Mouse (Mus musculus) heart, embryonic 14.5 days (tissue): ENCODE data around the gene Jup. TPM values are rescaled to one million over a fixed set of nuclear protein-coding genes. Genes with fewer than 3 reads are reported as not detected.
A peak's percentile ranks its signal among the peaks of the same experiment; 100 is the strongest.

ENCODE experiments used
- ATAC-seq: fragments of 200-750 bp; cut with Nextera tagmentation; 2 replicates; pipeline ENCODE4 v1.8.0; 2017; ENCODE audit warnings: low read depth, moderate TSS enrichment; ENCODE audit not compliant: insufficient number of reproducible peaks, insufficient read depth, low FRiP score
- H3K27ac ChIP-seq, 2 experiments: fragments of 200-500 bp in 1 of 2; fragments of 300-500 bp in 1 of 2; sonication (generic) in 1 of 2; replicated peaks in 1 of 2; 2 replicates each; pipeline ENCODE4 v1.5.1; 2012 to 2014; ENCODE audit warnings: low read depth in 2 of 2, low read length in 2 of 2, control low read depth in 1 of 2, mild to moderate bottlenecking in 1 of 2, mixed read lengths in 1 of 2; ENCODE audit not compliant: control insufficient read depth in 1 of 2, insufficient read depth in 1 of 2
- H3K27me3 ChIP-seq: fragments of 300-500 bp; sonication (generic); 2 replicates; pipeline ENCODE4 v1.6.1; 2014; ENCODE audit warnings: mild to moderate bottlenecking, low read length, control low read depth; ENCODE audit not compliant: control insufficient read depth, insufficient read depth
- H3K36me3 ChIP-seq: fragments of 300-500 bp; sonication (generic); 2 replicates; pipeline ENCODE4 v1.6.1; 2014; ENCODE audit warnings: mild to moderate bottlenecking, control low read depth, low read length, mixed read lengths; ENCODE audit not compliant: control insufficient read depth, insufficient read depth
- H3K4me1 ChIP-seq, 2 experiments: fragments of 200-500 bp in 1 of 2; fragments of 300-500 bp in 1 of 2; sonication (generic) in 1 of 2; 2 replicates each; pipeline ENCODE4 v1.6.1; 2012 to 2014; ENCODE audit warnings: low read length in 2 of 2, control low read depth in 1 of 2, mixed read lengths in 1 of 2; ENCODE audit not compliant: control insufficient read depth in 2 of 2, insufficient read depth in 2 of 2
- H3K4me2 ChIP-seq: fragments of 300-500 bp; sonication (generic); 2 replicates; pipeline ENCODE4 v1.6.1; 2014; ENCODE audit warnings: mild to moderate bottlenecking, low read length
- H3K4me3 ChIP-seq, 2 experiments: fragments of 200-500 bp in 1 of 2; fragments of 300-500 bp in 1 of 2; sonication (generic) in 1 of 2; 2 replicates each; pipeline ENCODE4 v1.5.1; 2012 to 2014; ENCODE audit warnings: low read length in 2 of 2, mild to moderate bottlenecking in 2 of 2, control low read depth in 1 of 2, low read depth in 1 of 2, moderate library complexity in 1 of 2; ENCODE audit not compliant: control insufficient read depth in 1 of 2, insufficient read depth in 1 of 2
- H3K9ac ChIP-seq: fragments of 300-500 bp; sonication (generic); 2 replicates; pipeline ENCODE4 v1.6.1; 2014; ENCODE audit warnings: mild to moderate bottlenecking, low read length
- H3K9me3 ChIP-seq: fragments of 300-500 bp; sonication (generic); 2 replicates; pipeline ENCODE4 v1.6.1; 2016; ENCODE audit warnings: low read length, control low read depth; ENCODE audit not compliant: control insufficient read depth
- WGBS: fragments of 180-500 bp; shearing (Covaris S2); extraction: QIAGEN DNeasy Blood & Tissue Kit; methylation state at CpG from one replicate; pipeline ENCODE4 v1.1.7; 2014; 5-methylcytosine and 5-hydroxymethylcytosine counted together
- polyA plus RNA-seq: library from polyadenylated mRNA; unstranded; fragments of >200 nt; fragmentation: Nextera tagmentation; extraction: Ambion mirVana; gene quantifications from 2 replicates; pipeline ENCODE4 v1.2.1, GENCODE M21; 2014

Jup gene
- polyA plus RNA-seq, 1 experiment from 2014 or later, result 118 TPM

DNA sequence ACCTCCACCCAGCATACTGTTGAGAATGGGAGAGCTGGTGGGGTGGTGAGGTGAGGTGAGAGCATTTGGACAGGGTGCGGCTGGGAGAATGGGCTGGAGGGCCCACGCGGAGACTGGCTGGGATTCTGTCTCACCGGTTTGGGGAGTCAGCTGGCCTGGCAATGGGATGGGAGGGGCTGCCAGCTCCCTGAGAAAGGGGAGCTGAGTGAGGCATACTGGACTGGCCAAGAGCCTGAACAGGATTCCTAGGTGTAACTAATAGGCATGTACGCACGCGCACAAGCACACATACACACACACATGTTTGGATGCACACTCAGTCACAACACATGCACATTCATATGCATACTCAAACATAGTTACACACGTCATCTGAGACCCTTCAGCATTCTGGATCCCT, 8.7 kb upstream of the Jup start:
- Histone ChIP-seq H3K9ac (no peak overlapping the region), H3K4me2 (no peak overlapping the region), H3K9me3 (no peaks in the 10 kb centered on the region), H3K4me3 (no peak overlapping the region), H3K36me3 (peaks cover 36% of the 10 kb centered on the region), H3K27me3 (no peaks in the 10 kb centered on the region), H3K27ac (no peak overlapping the region), H3K4me1 (peaks cover 31 to 40% of the 10 kb centered on the region in 2 experiments)
- WGBS, result 80% methylated on average over 8 of the region's 8 CpGs
- no peak for ATAC-seq

DNA sequence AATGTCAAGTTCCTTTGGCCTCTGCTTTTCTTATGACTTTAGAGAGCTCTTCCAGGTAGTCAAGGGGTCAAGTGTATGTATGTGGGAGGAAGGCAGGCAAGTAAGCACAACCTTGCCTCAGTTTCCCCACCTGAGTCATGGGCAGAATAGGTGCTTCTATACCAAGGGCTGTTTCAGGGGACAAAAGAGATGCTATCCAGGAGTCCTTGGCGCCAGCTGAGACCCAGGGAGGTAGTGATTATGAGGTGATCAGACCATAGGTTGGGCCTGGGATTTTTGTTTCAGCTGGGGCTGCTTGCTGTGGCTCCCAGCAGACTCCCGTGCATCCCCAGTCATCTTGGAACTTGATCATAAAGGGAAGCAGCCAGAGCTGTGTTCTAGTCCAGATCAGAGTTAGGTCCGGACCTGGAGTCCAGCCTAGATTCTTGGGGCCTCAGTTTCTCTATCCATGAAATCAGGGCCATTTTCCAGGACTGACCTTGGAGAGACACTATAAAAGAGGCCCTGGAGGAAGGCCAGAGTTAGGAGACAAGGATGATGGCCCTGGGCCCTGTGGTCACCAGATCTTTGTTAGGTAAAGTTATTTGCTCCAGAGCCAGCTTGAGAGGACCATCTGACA, 7.0 kb upstream of the Jup start:
- H3K27me3 ChIP-seq, result no peaks in the 10 kb centered on the region
- no peak overlapping the region for H3K9ac ChIP-seq
- peaks cover 19% of the 10 kb centered on the region for H3K36me3 ChIP-seq
- H3K27ac ChIP-seq, result peak overlapping the region; percentile 91 to 99
- ATAC-seq, result no peak
- H3K4me3 ChIP-seq, result no peak overlapping the region
- WGBS, result 93% methylated on average over 3 of the region's 3 CpGs
- peaks cover 46 to 56% of the 10 kb centered on the region in 2 experiments for H3K4me1 ChIP-seq
- no peak overlapping the region for H3K4me2 ChIP-seq
- no peaks in the 10 kb centered on the region for H3K9me3 ChIP-seq

DNA sequence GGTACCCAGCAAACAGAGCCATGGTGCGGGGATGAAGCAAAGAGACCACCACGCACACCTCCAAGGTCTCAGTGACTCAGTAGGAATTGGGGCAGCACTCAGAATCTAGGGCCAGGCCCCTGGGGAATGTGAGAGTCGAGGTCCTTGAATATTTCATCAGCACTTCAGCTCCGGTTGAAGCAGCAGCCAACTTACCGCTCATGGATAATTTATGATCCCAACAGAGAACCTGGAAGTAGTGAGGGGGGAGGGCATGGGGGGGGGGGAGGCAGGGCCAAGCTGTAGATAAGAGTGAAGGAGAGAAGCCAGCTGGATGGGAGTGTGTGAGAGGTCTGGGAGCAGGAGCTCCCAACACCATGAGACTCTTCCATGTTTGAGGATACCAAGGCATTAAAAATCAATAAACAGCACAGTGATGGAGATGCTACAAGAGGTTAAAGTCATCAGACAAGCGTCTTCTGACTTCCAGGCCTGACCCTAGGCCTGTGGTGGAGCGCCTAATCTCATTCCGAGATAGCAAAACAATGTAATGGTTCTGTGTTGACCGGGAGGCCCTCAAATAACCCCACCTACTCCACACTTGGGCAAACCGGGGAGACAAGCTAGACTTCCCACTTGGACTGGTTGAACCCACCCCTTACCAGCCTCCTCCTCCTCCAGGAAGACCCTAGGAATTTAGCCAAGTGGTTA, 6.0 kb upstream of the Jup start:
- no peak overlapping the region; the same call in 1 of the 2 replicates for H3K9ac ChIP-seq
- peaks cover 48 to 61% of the 10 kb centered on the region in 2 experiments for H3K4me1 ChIP-seq
- ATAC-seq, result peak; percentile 48; the same call in 1 of the 2 replicates
- H3K4me2 ChIP-seq, result peak overlapping the region; percentile 56
- H3K27me3 ChIP-seq, result no peaks in the 10 kb centered on the region
- 10% methylated on average over 10 of the region's 10 CpGs for WGBS
- H3K4me3 ChIP-seq, result no peak overlapping the region
- H3K27ac ChIP-seq, result peak overlapping the region; percentile 91 to 99
- H3K36me3 ChIP-seq, result peaks cover 10% of the 10 kb centered on the region
- no peaks in the 10 kb centered on the region for H3K9me3 ChIP-seq

DNA sequence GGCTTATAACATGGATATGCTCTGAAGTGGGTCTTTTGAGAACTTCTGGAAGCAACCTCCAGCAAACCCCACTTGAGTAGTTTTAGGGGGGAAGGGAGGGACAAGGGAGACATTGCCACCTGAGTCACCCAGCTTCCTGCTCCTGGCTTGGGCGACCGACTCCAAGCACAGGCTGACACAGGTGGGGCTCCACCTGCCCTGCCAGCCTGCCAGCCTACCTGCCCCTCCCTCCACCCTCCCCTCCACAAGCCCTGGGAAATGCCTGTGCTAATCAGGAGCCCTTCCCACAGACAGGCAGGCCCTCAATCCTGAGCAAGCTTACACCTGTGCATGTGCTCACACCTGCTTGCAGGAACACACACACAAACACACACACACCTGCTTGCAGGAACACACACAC, 5.1 kb upstream of the Jup start:
- Histone ChIP-seq H3K9me3 (no peaks in the 10 kb centered on the region), H3K27ac (peak overlapping the region; percentile 78 to 99), H3K4me2 (peak overlapping the region; percentile 56)

DNA sequence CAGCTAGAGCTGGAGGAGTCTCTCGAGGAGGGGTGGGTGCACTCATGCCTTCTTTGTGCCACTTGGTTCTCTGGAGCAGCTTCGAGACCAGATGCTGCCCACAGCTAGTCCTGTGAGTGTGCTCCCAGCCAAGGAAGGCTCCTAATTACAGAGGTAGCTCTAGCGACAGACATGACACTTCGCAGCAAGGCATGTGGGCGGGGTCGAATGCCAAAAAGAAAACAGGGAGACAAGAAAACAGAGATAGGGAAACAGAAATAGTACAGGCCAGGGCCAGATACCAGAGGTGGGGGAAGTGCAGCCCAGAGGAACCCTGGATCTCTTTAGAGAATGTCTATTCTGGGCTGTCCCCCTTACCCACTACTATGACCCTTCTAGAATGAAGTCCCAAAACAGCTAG, 4.7 kb upstream of the Jup start:
- Histone ChIP-seq H3K4me3 (no peak overlapping the region), H3K27ac (peak overlapping the region; percentile 78 to 99), H3K27me3 (no peaks in the 10 kb centered on the region), H3K36me3 (peaks cover 3% of the 10 kb centered on the region; the same call in 1 of the 2 replicates), H3K4me1 (peaks cover 50 to 62% of the 10 kb centered on the region in 2 experiments), H3K4me2 (peak overlapping the region; percentile 56), H3K9me3 (no peaks in the 10 kb centered on the region), H3K9ac (peak overlapping the region; percentile 61; the same call in 1 of the 2 replicates)
- 3% methylated on average over 6 of the region's 6 CpGs for WGBS
- ATAC-seq, result peak; percentile 12

More for the DNA sequence above, 5.1 kb upstream of the Jup start:
- no peak for ATAC-seq
- H3K4me1 ChIP-seq, result peaks cover 50 to 62% of the 10 kb centered on the region in 2 experiments
- H3K27me3 ChIP-seq, result no peaks in the 10 kb centered on the region
- no peak overlapping the region for H3K4me3 ChIP-seq
- peak overlapping the region; percentile 57; the same call in 1 of the 2 replicates for H3K9ac ChIP-seq
- peaks cover 5% of the 10 kb centered on the region; the same call in 1 of the 2 replicates for H3K36me3 ChIP-seq
- WGBS, result 43% methylated on average over 2 of the region's 2 CpGs

DNA sequence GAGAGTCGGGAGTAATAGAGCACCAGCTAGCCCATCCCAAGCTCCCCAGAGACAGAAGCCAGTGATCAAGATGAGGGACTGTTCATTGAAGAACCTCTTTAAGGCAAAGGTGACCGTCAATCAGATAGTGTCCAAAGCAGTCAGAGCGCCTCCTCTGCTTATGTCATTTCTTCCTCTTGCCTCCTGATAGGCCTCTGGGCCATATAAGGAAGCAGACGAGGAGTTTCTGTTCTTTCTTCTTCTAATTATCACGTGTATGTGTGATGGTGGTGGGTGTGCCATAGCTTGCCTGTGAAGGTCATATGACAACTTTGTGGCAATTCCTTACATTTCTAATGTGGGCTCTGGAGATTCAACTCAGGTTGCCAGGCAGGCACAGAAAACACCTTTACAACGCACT, 3.3 kb upstream of the Jup start:
- WGBS, result 42% methylated on average over 6 of the region's 6 CpGs
- Histone ChIP-seq H3K4me2 (no peak overlapping the region), H3K27ac (peak overlapping the region; percentile 28 to 99), H3K9ac (no peak overlapping the region), H3K36me3 (no peaks in the 10 kb centered on the region), H3K27me3 (no peaks in the 10 kb centered on the region), H3K9me3 (no peaks in the 10 kb centered on the region), H3K4me3 (no peak overlapping the region), H3K4me1 (peaks cover 52 to 66% of the 10 kb centered on the region in 2 experiments)
- no peak for ATAC-seq

DNA sequence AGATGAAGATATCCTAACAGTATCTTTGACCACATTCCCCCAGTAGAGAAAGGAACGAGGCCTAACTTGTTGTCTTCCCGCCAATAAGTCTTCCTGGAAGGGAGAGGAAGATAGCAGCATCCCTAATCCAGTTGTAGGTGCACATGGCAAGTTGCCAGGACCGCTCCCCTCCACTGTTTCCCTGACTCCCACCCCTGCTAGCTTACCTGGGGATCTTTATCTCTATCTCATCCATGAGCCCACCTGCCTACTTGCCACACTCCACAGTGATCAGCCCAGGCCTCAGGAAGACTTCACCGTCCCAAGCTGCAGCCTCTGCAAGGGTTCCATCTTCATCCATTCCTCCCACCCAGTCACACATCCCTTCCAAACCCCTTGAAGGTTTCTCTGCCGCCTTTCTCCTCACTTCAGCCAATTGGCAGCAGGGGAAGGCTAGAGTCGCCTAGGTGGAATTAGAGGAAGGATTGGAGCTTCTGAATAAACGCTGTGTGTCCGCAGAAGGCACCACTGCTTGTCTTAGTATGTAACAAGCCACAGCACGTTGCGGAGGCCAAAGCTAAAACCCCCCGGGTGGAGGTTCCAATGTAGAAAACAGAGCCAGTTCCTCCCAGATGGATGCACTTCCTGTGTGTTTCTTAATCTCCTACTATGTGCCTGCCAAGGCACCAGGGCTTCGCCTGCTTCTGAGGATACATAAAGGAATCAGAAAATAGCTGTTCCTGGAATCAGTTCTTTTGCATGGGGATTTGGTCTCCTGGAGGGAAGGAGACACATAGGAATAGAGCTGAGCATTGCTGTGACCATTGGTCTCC, 2.4 kb upstream of the Jup start:
- no peak for ATAC-seq
- H3K9ac ChIP-seq, result 0 out of 2 replicates have a peak overlapping the region, but pooled peaks have one; percentile 16
- 71% methylated on average over 12 of the region's 12 CpGs for WGBS
- H3K4me1 ChIP-seq, result peaks cover 61 to 75% of the 10 kb centered on the region in 2 experiments
- H3K4me2 ChIP-seq, result no peak overlapping the region
- H3K4me3 ChIP-seq, result no peak overlapping the region
- H3K36me3 ChIP-seq, result 0 out of 2 replicates have a peak, but pooled peaks cover under 1% of the 10 kb centered on the region
- H3K27ac ChIP-seq, result peak overlapping the region in 1 of 2 experiments; percentile 99; a peak in 2 of 4 replicates
- no peaks in the 10 kb centered on the region for H3K9me3 ChIP-seq
- no peaks in the 10 kb centered on the region for H3K27me3 ChIP-seq
